Mouse (Mus musculus) bone marrow, adult 2 months (tissue): ENCODE results near the gene Pipox. TPM values are rescaled to one million over a fixed set of nuclear protein-coding genes. Genes with fewer than 3 reads are reported as not detected.

Experiments
- H3K27ac ChIP-seq: fragments of 200-500 bp; 2 replicates; pipeline ENCODE4 v1.5.1; 2012; ENCODE audit warnings: low read depth, mild to moderate bottlenecking, control low read depth, inconsistent platforms, low read length; ENCODE audit not compliant: control insufficient read depth, poor library complexity, insufficient read depth
- H3K4me1 ChIP-seq: fragments of 200-500 bp; 2 replicates; pipeline ENCODE4 v1.6.1; 2011; ENCODE audit warnings: low read length; ENCODE audit not compliant: control insufficient read depth, insufficient read depth
- H3K4me3 ChIP-seq: fragments of 200-500 bp; replicated peaks from 2 replicates; pipeline ENCODE3; 2011; ENCODE audit warnings: mild to moderate bottlenecking, low read depth, low read length, control low read depth; ENCODE audit not compliant: control insufficient read depth
- CTCF ChIP-seq: fragments of 200-500 bp; IDR thresholded peaks from 2 replicates; pipeline ENCODE4 v1.5.1; 2011; ENCODE audit warnings: low read length, control low read depth; ENCODE audit not compliant: control insufficient read depth, insufficient read depth
- POLR2A ChIP-seq: fragments of 200-500 bp; IDR thresholded peaks from 2 replicates; pipeline ENCODE4 v1.6.1; 2011; ENCODE audit warnings: low read depth, mild to moderate bottlenecking, control low read depth, low read length, borderline replicate concordance; ENCODE audit not compliant: control insufficient read depth
- WGBS: fragments of 180-500 bp; shearing (Covaris S2); methylation state at CpG from one replicate; pipeline ENCODE4 v1.1.7; 2018; 5-methylcytosine and 5-hydroxymethylcytosine counted together
- polyA plus RNA-seq: library from polyadenylated mRNA; stranded (reverse); fragments of >200 nt; gene quantifications from 2 replicates; pipeline ENCODE4 v1.2.4, GENCODE M21; 2011; ENCODE audit warnings: low replicate concordance; ENCODE audit not compliant: missing spikeins, insufficient read depth, insufficient read length

Pipox gene
- polyA plus RNA-seq, 1 experiment: 3.8 TPM

GRCm38 (mm10) chr11:77931541-77932433, 37.9 kb upstream of the Pipox start:
- WGBS: 5% methylated on average over 41 of the region's 41 CpGs
- H3K4me1 ChIP-seq: no peaks in the 10 kb centered on the region
- no peak overlapping the region for H3K4me3 ChIP-seq
- TF ChIP-seq CTCF: no peak
- no peak for TF ChIP-seq POLR2A
- no peak overlapping the region for H3K27ac ChIP-seq

GRCm38 (mm10) chr11:77930751-77931540, 37.0 kb upstream of the Pipox start, which contains the start of gene Sez6:
Gene Sez6 (plus strand): TSS chr11:77930800.
- under 1% methylated on average over 83 of the region's 94 CpGs for WGBS
- no peaks in the 10 kb centered on the region for H3K4me1 ChIP-seq
- TF ChIP-seq CTCF (no peak), POLR2A (no peak)
- no peak within 1 kb of the TSS for H3K27ac ChIP-seq
- H3K4me3 ChIP-seq: no peak within 1 kb of the TSS

GRCm38 (mm10) chr11:77927837-77928236, 33.9 kb upstream of the Pipox start:
- Histone ChIP-seq H3K4me1 (no peaks in the 10 kb centered on the region), H3K27ac (no peak overlapping the region), H3K4me3 (no peak overlapping the region)
- 26% methylated on average over 5 of the region's 5 CpGs for WGBS
- TF ChIP-seq CTCF: no peak
- no peak for TF ChIP-seq POLR2A

GRCm38 (mm10) chr11:77926666-77927065, 32.8 kb upstream of the Pipox start:
- 32% methylated on average over 9 of the region's 9 CpGs for WGBS
- H3K4me1 ChIP-seq: no peaks in the 10 kb centered on the region
- no peak for TF ChIP-seq POLR2A
- TF ChIP-seq CTCF: no peak
- H3K27ac ChIP-seq: no peak overlapping the region
- H3K4me3 ChIP-seq: no peak overlapping the region

- Histone ChIP-seq H3K4me1 (no peaks in the 10 kb centered on the region), H3K4me3 (no peak overlapping the region), H3K27ac (no peak overlapping the region)
- TF ChIP-seq POLR2A: no peak
- no peak for TF ChIP-seq CTCF
- WGBS: 45% methylated on average over 9 of the region's 9 CpGs
These were observed 32.2 kb upstream of the Pipox start for GRCm38 (mm10) chr11:77925836-77926657.

DNA sequence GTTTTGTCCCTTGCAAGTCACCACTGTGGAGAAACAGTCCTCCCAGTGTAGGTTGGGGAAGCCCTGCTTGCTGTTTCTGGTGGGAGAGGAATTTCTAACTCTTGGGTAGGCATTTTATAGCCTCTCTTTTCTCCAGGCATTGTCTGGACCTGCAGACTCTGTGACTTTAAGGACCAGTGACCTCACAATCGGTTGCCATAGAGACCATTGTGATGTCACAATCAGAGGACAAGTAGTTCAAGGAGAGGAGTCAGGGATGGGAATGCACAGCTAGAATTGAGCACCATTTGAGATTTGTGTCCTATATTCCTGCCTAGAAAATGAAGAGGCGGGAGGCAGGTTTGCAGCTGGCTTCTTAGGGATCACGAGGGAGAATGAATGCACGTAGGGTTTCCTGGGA, 29.4 kb upstream of the Pipox start:
- Histone ChIP-seq H3K4me1 (no peaks in the 10 kb centered on the region; the same call in 1 of the 2 replicates), H3K4me3 (no peak overlapping the region), H3K27ac (no peak overlapping the region)
- 69% methylated on average over 4 of the region's 4 CpGs for WGBS
- no peak for TF ChIP-seq POLR2A
- no peak for TF ChIP-seq CTCF

GRCm38 (mm10) chr11:77917166-77917565, 23.3 kb upstream of the Pipox start:
- no peak overlapping the region for H3K4me3 ChIP-seq
- H3K4me1 ChIP-seq: no peaks in the 10 kb centered on the region; the same call in 1 of the 2 replicates
- H3K27ac ChIP-seq: no peak overlapping the region
- WGBS: 62% methylated on average over 10 of the region's 10 CpGs
- TF ChIP-seq POLR2A (no peak), CTCF (no peak)
